ENCODE assay signal across 9 mouse cellular contexts in genomic region chr17:26066488-26067020, GRCm38 (mm10). TPM values are rescaled to one million over a fixed set of nuclear protein-coding genes. Genes with fewer than 3 reads are reported as not detected.
A peak's percentile ranks its signal among the peaks of the same experiment; 100 is the strongest.
DNase-seq lines count a peak whose midpoint lies in the region; ATAC-seq and TF ChIP-seq lines count a peak whose summit lies in the region.
"Had no signal": no experiment of that assay in that cellular context is flagged by ENCODE, and none has a peak within 500 bp of the region (broad histone marks: within the 10 kb centered on the region; RNA-seq: fewer than 3 reads in every experiment).

No protein-coding gene starts in this region.

- H3K4me2 ChIP-seq in hindbrain, embryonic 12.5 days (replicated peaks): peak overlapping the region; percentile 100
- peak overlapping the region; percentile 98 for H3K4me2 ChIP-seq in midbrain, embryonic 15.5 days

- no peak for ATAC-seq in hindbrain, embryonic 12.5 days (ENCODE audit: low FRiP score)
- no peak for ATAC-seq in midbrain, embryonic 15.5 days (replicated peaks)
- ATAC-seq in CD4-positive, CD25-positive, alpha-beta regulatory T cell, adult 4 months: no peak

- H3K36me3 ChIP-seq in kidney, adult 2 months (ENCODE audit: control insufficient read depth, insufficient read depth, low read length): no peaks in the 10 kb centered on the region
- peaks cover 52% of the 10 kb centered on the region for H3K36me3 ChIP-seq in embryonic facial prominence, embryonic 10.5 days (replicated peaks)
- H3K36me3 ChIP-seq in hindbrain, embryonic 12.5 days: peaks cover 21% of the 10 kb centered on the region
- peaks cover 9% of the 10 kb centered on the region; the same call in 1 of the 2 replicates for H3K36me3 ChIP-seq in midbrain, embryonic 15.5 days (replicated peaks)

- H3K9me3 ChIP-seq in embryonic facial prominence, embryonic 10.5 days: no peaks in the 10 kb centered on the region
- no peaks in the 10 kb centered on the region for H3K9me3 ChIP-seq in hindbrain, embryonic 12.5 days (replicated peaks)
- H3K9me3 ChIP-seq in midbrain, embryonic 15.5 days: no peaks in the 10 kb centered on the region
- H3K9me3 ChIP-seq: G1E had no signal

- peaks cover 14% of the 10 kb centered on the region for H3K4me1 ChIP-seq in kidney, adult 2 months (ENCODE audit: control insufficient read depth, insufficient read depth, low read length)
- peaks cover 51% of the 10 kb centered on the region for H3K4me1 ChIP-seq in embryonic facial prominence, embryonic 10.5 days
- peaks cover 60% of the 10 kb centered on the region for H3K4me1 ChIP-seq in hindbrain, embryonic 12.5 days
- H3K4me1 ChIP-seq in midbrain, embryonic 15.5 days: peaks cover 65% of the 10 kb centered on the region

- H3K27ac ChIP-seq in kidney, adult 2 months (ENCODE audit: insufficient read depth, low read depth, low read length): no peak overlapping the region
- H3K27ac ChIP-seq in embryonic facial prominence, embryonic 10.5 days (replicated peaks): no peak overlapping the region
- H3K27ac ChIP-seq in hindbrain, embryonic 12.5 days: no peak overlapping the region
- no peak overlapping the region for H3K27ac ChIP-seq in midbrain, embryonic 15.5 days

- TF ChIP-seq CTCF in kidney, adult 2 months (conservative IDR thresholded peaks at IDR 0.05; ENCODE audit: insufficient read depth, insufficient read length, low read depth, low read length): no peak

- H3K9ac ChIP-seq in hindbrain, embryonic 12.5 days: peak overlapping the region; percentile 85; the same call in 1 of the 2 replicates
- peak overlapping the region; percentile 93 for H3K9ac ChIP-seq in midbrain, embryonic 15.5 days

- H3K27me3 ChIP-seq in kidney, adult 2 months (replicated peaks; ENCODE audit: control insufficient read depth, insufficient read depth, low read length): no peaks in the 10 kb centered on the region
- H3K27me3 ChIP-seq in embryonic facial prominence, embryonic 10.5 days (replicated peaks; ENCODE audit: low read depth, poor library complexity, severe bottlenecking): peaks cover 20% of the 10 kb centered on the region
- peaks cover 10% of the 10 kb centered on the region; the same call in 1 of the 2 replicates for H3K27me3 ChIP-seq in hindbrain, embryonic 12.5 days
- H3K27me3 ChIP-seq in midbrain, embryonic 15.5 days (replicated peaks): 0 out of 2 replicates have a peak, but pooled peaks cover 3% of the 10 kb centered on the region

- peak overlapping the region; percentile 22; the same call in 1 of the 2 replicates for H3K4me3 ChIP-seq in kidney, adult 2 months (ENCODE audit: insufficient read depth, low read depth, low read length)
- peak overlapping the region; percentile 90 for H3K4me3 ChIP-seq in embryonic facial prominence, embryonic 10.5 days
- H3K4me3 ChIP-seq in hindbrain, embryonic 12.5 days: peak overlapping the region; percentile 74
- peak overlapping the region; percentile 83 for H3K4me3 ChIP-seq in midbrain, embryonic 15.5 days

- DNase-seq in kidney, adult 2 months: no peak
- DNase-seq in kidney, adult 18-20 months: no peak
- DNase-seq in embryonic facial prominence, embryonic 10.5 days (ENCODE audit: low spot score): no peak
- DNase-seq in spleen, postnatal 14 days (ENCODE audit: low spot score in 2 of 2): no peak
- no peak for DNase-seq in spleen, adult 18-20 months

- TF ChIP-seq POLR2A in kidney, adult 2 months (IDR thresholded peaks at IDR 0.05; ENCODE audit: low read depth, low read length): no peak

- 96% methylated on average over 7 of the region's 7 CpGs for WGBS in kidney, adult 2 months
- 90% methylated on average over 7 of the region's 7 CpGs for WGBS in embryonic facial prominence, embryonic 10.5 days
- 90% methylated on average over 7 of the region's 7 CpGs for WGBS in hindbrain, embryonic 12.5 days
- whole genome bisulfite sequencing in midbrain, embryonic 15.5 days: 90% methylated on average over 7 of the region's 7 CpGs

RNA-seq across cellular contexts. Expression of gene Rab11fip3, which starts 2.8 kb away (rescaled TPM):
- polyA plus RNA-seq in kidney, adult 2 months (2012; rRNA removed): 454 and 517 TPM in 2 replicates
- 24.5 and 25.3 TPM in 2 replicates for polyA plus RNA-seq in embryonic facial prominence, embryonic 10.5 days (2016; fragmentation: Nextera tagmentation; extraction: Ambion mirVana)
- 37.1 and 42.8 TPM in 2 replicates for polyA plus RNA-seq in hindbrain, embryonic 12.5 days (2016; fragmentation: Nextera tagmentation; extraction: Ambion mirVana)
- polyA plus RNA-seq in midbrain, embryonic 15.5 days (2015; fragmentation: Nextera tagmentation; extraction: Ambion mirVana): 32.2 and 32.6 TPM in 2 replicates
- polyA plus RNA-seq in CD4-positive, CD25-positive, alpha-beta regulatory T cell, adult 4 months (2017; shearing (Covaris generic)): 1 to 10 TPM; 1.8 to 2.3 TPM

RNA-seq across cellular contexts. Expression of gene Decr2, which starts 23.6 kb away (rescaled TPM):
- 63.0 and 74.9 TPM in 2 replicates for polyA plus RNA-seq in kidney, adult 2 months (2012; rRNA removed)
- polyA plus RNA-seq in embryonic facial prominence, embryonic 10.5 days (2016; fragmentation: Nextera tagmentation; extraction: Ambion mirVana): 29.1 and 30.1 TPM in 2 replicates
- polyA plus RNA-seq in hindbrain, embryonic 12.5 days (2016; fragmentation: Nextera tagmentation; extraction: Ambion mirVana): 33.1 and 33.8 TPM in 2 replicates
- 34.2 and 36.3 TPM in 2 replicates for polyA plus RNA-seq in midbrain, embryonic 15.5 days (2015; fragmentation: Nextera tagmentation; extraction: Ambion mirVana)
- polyA plus RNA-seq in CD4-positive, CD25-positive, alpha-beta regulatory T cell, adult 4 months (2017; shearing (Covaris generic)): 10 to 100 TPM; 27.7 to 35.1 TPM

RNA-seq across cellular contexts. Expression of gene Nme4, which starts 28.8 kb away (rescaled TPM):
- 36.2 and 45.6 TPM in 2 replicates for polyA plus RNA-seq in kidney, adult 2 months (2012; rRNA removed)
- polyA plus RNA-seq in embryonic facial prominence, embryonic 10.5 days (2016; fragmentation: Nextera tagmentation; extraction: Ambion mirVana): 145 and 159 TPM in 2 replicates
- polyA plus RNA-seq in hindbrain, embryonic 12.5 days (2016; fragmentation: Nextera tagmentation; extraction: Ambion mirVana): 50.4 and 52.9 TPM in 2 replicates
- polyA plus RNA-seq in midbrain, embryonic 15.5 days (2015; fragmentation: Nextera tagmentation; extraction: Ambion mirVana): 24.7 and 25.1 TPM in 2 replicates
- polyA plus RNA-seq in CD4-positive, CD25-positive, alpha-beta regulatory T cell, adult 4 months (2017; shearing (Covaris generic)): under 1 TPM; 0.32 to 0.95 TPM

RNA-seq across cellular contexts. Expression of gene Tmem8, which starts 46.5 kb away (rescaled TPM):
- 431 and 538 TPM in 2 replicates for polyA plus RNA-seq in kidney, adult 2 months (2012; rRNA removed)
- polyA plus RNA-seq in embryonic facial prominence, embryonic 10.5 days (2016; fragmentation: Nextera tagmentation; extraction: Ambion mirVana): 1.2 TPM in 2 replicates
- polyA plus RNA-seq in hindbrain, embryonic 12.5 days (2016; fragmentation: Nextera tagmentation; extraction: Ambion mirVana): 2.9 and 3.0 TPM in 2 replicates
- polyA plus RNA-seq in midbrain, embryonic 15.5 days (2015; fragmentation: Nextera tagmentation; extraction: Ambion mirVana): 4.0 and 4.6 TPM in 2 replicates
- polyA plus RNA-seq in CD4-positive, CD25-positive, alpha-beta regulatory T cell, adult 4 months (2017; shearing (Covaris generic)): 1 to 10 TPM; 5.9 to 8.2 TPM

RNA-seq across cellular contexts. Expression of gene Mrpl28, which starts 56.7 kb away (rescaled TPM):
- 130 and 137 TPM in 2 replicates for polyA plus RNA-seq in kidney, adult 2 months (2012; rRNA removed)
- polyA plus RNA-seq in embryonic facial prominence, embryonic 10.5 days (2016; fragmentation: Nextera tagmentation; extraction: Ambion mirVana): 289 and 299 TPM in 2 replicates
- 171 and 184 TPM in 2 replicates for polyA plus RNA-seq in hindbrain, embryonic 12.5 days (2016; fragmentation: Nextera tagmentation; extraction: Ambion mirVana)
- 172 and 179 TPM in 2 replicates for polyA plus RNA-seq in midbrain, embryonic 15.5 days (2015; fragmentation: Nextera tagmentation; extraction: Ambion mirVana)
- polyA plus RNA-seq in CD4-positive, CD25-positive, alpha-beta regulatory T cell, adult 4 months (2017; shearing (Covaris generic)): 100 to 1,000 TPM; 111 to 138 TPM

Comparison
In these comparisons a context has a peak if more than half of its experiments do, and no peak if none do; other contexts are left out.
1. H3K4me3 ChIP-seq: peak in every context shown above with its lines; median percentile 90 in embryonic facial prominence, embryonic 10.5 days; 83 in midbrain, embryonic 15.5 days; 74 in hindbrain, embryonic 12.5 days; 22 in kidney, adult 2 months.
2. RNA of gene Rab11fip3, which starts 2.8 kb away (polyA plus RNA-seq): 454 to 517 TPM in kidney, adult 2 months; 37.1 to 42.8 TPM in hindbrain, embryonic 12.5 days, 32.2 to 32.6 TPM in midbrain, embryonic 15.5 days, 24.5 to 25.3 TPM in embryonic facial prominence, embryonic 10.5 days and 1.8 to 2.3 TPM in CD4-positive, CD25-positive, alpha-beta regulatory T cell, adult 4 months; every median in the first group is over 10 times any median in the second.
3. RNA of gene Nme4, which starts 28.8 kb away (polyA plus RNA-seq): 145 to 159 TPM in embryonic facial prominence, embryonic 10.5 days, 50.4 to 52.9 TPM in hindbrain, embryonic 12.5 days, 36.2 to 45.6 TPM in kidney, adult 2 months and 24.7 to 25.1 TPM in midbrain, embryonic 15.5 days; 0.32 to 0.95 TPM in CD4-positive, CD25-positive, alpha-beta regulatory T cell, adult 4 months; every median in the first group is over 10 times any median in the second.